Mouse (Mus musculus) embryonic fibroblast, embryonic 13.5 days (primary cell): Measurements from ENCODE around the gene Pdap1.

ENCODE experiments used
- CTCF ChIP-seq: IDR thresholded peaks from 2 replicates; pipeline ENCODE4 v1.5.1; 2011; ENCODE audit warnings: mild to moderate bottlenecking, control low read depth, low read length, moderate library complexity, borderline replicate concordance; ENCODE audit not compliant: insufficient read depth
- POLR2A ChIP-seq: IDR thresholded peaks from 2 replicates; pipeline ENCODE4 v1.6.1; 2011; ENCODE audit warnings: low read depth, mild to moderate bottlenecking, control low read depth, low read length, moderate library complexity

DNA sequence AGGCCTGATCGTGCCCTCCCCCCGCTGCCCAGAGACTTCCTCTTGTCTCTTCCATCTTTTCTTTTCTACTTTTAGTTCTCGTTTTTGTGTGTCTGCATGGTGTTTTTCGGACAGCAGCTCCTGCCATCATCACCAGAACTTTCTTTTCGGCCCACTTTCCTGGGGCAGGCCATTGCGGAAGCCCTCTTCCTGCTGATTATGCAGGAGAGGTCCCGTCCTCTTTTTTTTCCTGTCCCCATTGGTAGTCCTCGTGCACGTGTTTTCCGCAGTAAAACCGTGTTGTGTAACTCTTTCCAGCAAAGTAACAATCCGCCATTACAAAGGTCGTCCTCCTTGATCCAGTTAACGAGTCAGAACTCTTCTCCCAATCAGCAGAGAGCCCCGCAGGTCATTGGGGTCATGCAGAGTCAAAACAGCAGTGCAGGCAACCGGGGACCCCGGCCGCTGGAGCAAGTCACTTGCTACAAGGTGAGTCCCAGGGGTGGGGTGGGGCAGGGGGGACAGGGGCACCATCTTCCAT, 38.5 kb upstream of the Pdap1 start:
- TF ChIP-seq CTCF (no peak), POLR2A (no peak)
